Mouse (Mus musculus): ENCODE results near the gene Tspan4. TPM values are rescaled to one million over a fixed set of nuclear protein-coding genes. Genes with fewer than 3 reads are reported as not detected.
A peak's percentile ranks its signal among the peaks of the same experiment; 100 is the strongest.

Gene Tspan4
- total and polyA plus RNA-seq, 2 experiments from 2014 or later: 83.9 to 119 TPM

DNA sequence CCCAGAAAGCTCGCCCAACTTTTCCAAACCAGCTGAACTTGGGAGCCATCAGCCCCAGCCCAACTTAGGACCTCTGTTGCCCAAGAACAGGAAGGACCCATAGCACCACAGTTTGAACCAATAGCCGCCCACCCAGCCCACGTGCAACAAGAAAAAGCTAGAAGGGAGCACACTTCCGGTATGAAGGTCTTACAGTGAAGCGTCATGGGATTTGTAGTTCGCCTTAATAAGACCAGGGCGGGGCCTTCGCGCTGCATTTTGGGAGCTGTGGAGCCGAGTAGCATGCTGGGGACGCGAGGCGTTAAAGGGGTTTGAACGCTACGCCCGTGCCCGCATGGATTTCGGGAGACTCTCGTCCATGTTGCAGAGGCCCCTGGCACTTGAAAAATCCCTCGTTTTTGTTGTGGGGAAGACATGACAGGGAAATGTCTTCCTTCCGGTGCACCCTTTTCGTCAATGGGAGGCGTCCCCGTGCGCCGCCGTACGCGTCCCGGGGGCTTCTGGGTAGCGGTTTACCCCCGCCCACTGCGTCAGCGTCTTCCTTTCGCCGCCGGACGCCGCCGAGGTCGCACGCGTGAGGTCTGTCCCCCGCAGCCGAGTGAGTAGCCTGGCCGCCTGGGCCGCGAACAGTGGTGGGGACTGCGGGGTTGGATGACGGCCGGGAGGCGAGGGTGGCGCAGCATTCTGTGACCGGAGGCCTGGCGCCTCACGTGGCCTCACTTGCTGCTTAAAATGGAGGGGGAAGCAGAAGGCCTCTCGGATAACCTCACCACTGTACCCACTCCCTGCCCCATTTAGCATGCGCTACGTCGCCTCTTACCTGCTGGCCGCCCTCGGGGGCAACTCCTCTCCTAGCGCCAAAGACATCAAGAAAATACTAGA, 27.7 kb upstream of the Tspan4 start, which contains the start of gene Rplp2:
Gene Rplp2 (plus strand): TSS at position 261 of the 882 bp plus-strand sequence.
- Histone ChIP-seq H3K4me3 (ENCODE audit: low read length) (peak within 1 kb of the TSS; percentile 73), H3K9ac (replicated peaks; ENCODE audit: low read length) (peak within 1 kb of the TSS; percentile 86), H3K27me3 (ENCODE audit: insufficient read depth, low read length) (no peaks in the 10 kb centered on the region), H3K27ac (peak within 1 kb of the TSS; percentile 88), H3K9me3 (ENCODE audit: low read length) (no peaks in the 10 kb centered on the region), H3K4me1 (ENCODE audit: insufficient read depth, low read length) (peaks cover 18% of the 10 kb centered on the region), H3K36me3 (ENCODE audit: insufficient read depth, low read length) (peaks cover 15% of the 10 kb centered on the region), H3K4me2 (ENCODE audit: low read depth, low read length) (peak within 1 kb of the TSS; percentile 75)
- peak; percentile 96 for DNase-seq (ENCODE audit: low spot score)
- TF ChIP-seq CTCF (IDR thresholded peaks at IDR 0.05; ENCODE audit: low read depth): no peak; the same call in 1 of the 2 replicates
- ATAC-seq: peak; percentile 93
- WGBS: under 1% methylated on average over 63 of the region's 63 CpGs

DNA sequence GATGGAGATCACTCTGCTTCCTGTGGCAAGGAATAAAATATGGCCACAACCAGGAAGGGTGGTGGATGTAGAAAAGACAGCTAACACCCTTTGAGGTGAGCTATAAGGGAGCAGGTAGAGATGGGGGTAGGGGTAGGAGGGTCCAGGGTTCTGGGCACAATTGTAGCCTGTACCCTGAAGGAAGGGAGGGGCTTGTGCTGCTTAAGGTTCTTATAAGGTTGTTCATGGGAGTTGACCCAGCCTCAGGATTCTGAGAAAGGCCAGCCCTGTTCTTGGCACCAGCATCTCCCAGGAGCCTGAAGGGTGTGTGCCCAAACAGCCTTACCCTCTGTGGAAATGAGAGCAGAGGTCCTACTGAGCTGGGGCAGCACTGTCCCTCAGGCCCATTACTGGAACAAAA, 23.1 kb upstream of the Tspan4 start:
- TF ChIP-seq CTCF (IDR thresholded peaks at IDR 0.05; ENCODE audit: low read depth): no peak
- H3K36me3 ChIP-seq (ENCODE audit: insufficient read depth, low read length): peaks cover 15% of the 10 kb centered on the region
- H3K4me3 ChIP-seq (ENCODE audit: low read length): no peak overlapping the region
- H3K4me1 ChIP-seq (ENCODE audit: insufficient read depth, low read length): peaks cover 17% of the 10 kb centered on the region
- ATAC-seq (no peak), DNase-seq (ENCODE audit: low spot score) (no peak)
- H3K4me2 ChIP-seq (ENCODE audit: low read depth, low read length): no peak overlapping the region
- H3K27me3 ChIP-seq (ENCODE audit: insufficient read depth, low read length): no peaks in the 10 kb centered on the region
- H3K9ac ChIP-seq (replicated peaks; ENCODE audit: low read length): no peak overlapping the region
- no peak overlapping the region for H3K27ac ChIP-seq
- H3K9me3 ChIP-seq (ENCODE audit: low read length): no peaks in the 10 kb centered on the region

DNA sequence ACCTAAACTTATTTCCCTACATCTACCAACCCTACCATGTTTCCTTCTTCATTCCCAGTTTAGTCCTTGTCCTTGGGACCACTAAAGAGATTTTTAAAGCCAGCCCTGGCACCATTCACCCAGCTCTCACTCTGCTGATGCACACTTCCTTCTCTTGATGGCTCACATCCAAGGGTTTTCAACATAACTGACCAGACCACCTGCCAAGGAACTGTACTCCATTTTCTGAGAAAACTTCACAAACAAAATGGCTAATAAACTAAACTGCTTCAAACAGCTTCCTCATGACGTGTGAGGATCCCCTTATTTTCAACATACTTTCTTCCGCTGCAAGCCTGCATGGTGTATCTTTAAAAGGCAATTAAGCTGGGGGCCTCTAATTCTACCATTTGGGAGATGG, 21.4 kb upstream of the Tspan4 start:
- ATAC-seq: no peak
- 78% methylated on average over 2 of the region's 2 CpGs for WGBS

DNA sequence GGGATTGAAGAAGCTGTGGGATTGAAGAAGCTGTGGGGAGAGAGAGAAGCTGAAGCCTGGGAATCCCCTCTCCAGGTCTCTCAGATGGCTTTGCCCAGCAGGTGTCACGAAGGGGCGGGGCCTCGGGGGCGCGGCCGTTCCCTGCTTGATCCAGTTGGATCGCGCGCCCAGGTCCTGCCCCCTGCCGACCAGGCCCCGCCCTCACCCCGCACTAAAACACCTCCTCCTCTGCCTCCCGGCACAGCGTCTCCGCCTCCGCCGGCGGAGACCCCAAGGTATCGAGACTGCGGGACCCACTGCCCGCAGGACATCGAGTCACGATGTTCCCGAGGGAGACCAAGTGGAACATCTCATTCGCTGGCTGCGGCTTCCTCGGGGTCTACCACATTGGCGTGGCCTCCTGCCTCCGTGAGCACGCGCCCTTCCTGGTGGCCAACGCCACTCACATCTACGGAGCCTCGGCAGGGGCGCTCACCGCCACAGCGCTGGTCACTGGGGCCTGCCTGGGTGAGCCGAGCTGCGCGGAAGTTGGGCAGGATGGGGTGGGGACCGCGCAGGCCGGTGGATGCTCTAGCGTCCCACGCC, 20.0 kb upstream of the Tspan4 start, which contains the start of gene Pnpla2:
Gene Pnpla2 (plus strand): TSS at position 232 of the 585 bp plus-strand sequence.
- Histone ChIP-seq H3K9me3 (ENCODE audit: low read length) (no peaks in the 10 kb centered on the region), H3K27me3 (ENCODE audit: insufficient read depth, low read length) (no peaks in the 10 kb centered on the region), H3K27ac (peak within 1 kb of the TSS; percentile 84), H3K9ac (replicated peaks; ENCODE audit: low read length) (peak within 1 kb of the TSS; percentile 72), H3K4me2 (ENCODE audit: low read depth, low read length) (peak within 1 kb of the TSS; percentile 98), H3K36me3 (ENCODE audit: insufficient read depth, low read length) (peaks cover 19% of the 10 kb centered on the region), H3K4me3 (ENCODE audit: low read length) (peak within 1 kb of the TSS; percentile 80), H3K4me1 (ENCODE audit: insufficient read depth, low read length) (0 out of 2 replicates have a peak, but pooled peaks cover 8% of the 10 kb centered on the region)
- peak; percentile 40 for TF ChIP-seq CTCF (IDR thresholded peaks at IDR 0.05; ENCODE audit: low read depth)
- ATAC-seq (peak; percentile 85), DNase-seq (ENCODE audit: low spot score) (peak; percentile 92)
- WGBS: under 1% methylated on average over 44 of the region's 45 CpGs

More for the DNA sequence above, 21.4 kb upstream of the Tspan4 start:
- no peak overlapping the region for H3K4me2 ChIP-seq (ENCODE audit: low read depth, low read length)
- H3K27me3 ChIP-seq (ENCODE audit: insufficient read depth, low read length): no peaks in the 10 kb centered on the region
- H3K9me3 ChIP-seq (ENCODE audit: low read length): no peaks in the 10 kb centered on the region
- no peak overlapping the region for H3K4me3 ChIP-seq (ENCODE audit: low read length)
- H3K27ac ChIP-seq: no peak overlapping the region
- H3K36me3 ChIP-seq (ENCODE audit: insufficient read depth, low read length): peaks cover 15% of the 10 kb centered on the region
- TF ChIP-seq CTCF (IDR thresholded peaks at IDR 0.05; ENCODE audit: low read depth): no peak
- DNase-seq (ENCODE audit: low spot score): no peak
- peaks cover 10% of the 10 kb centered on the region for H3K4me1 ChIP-seq (ENCODE audit: insufficient read depth, low read length)
- no peak overlapping the region for H3K9ac ChIP-seq (replicated peaks; ENCODE audit: low read length)

DNA sequence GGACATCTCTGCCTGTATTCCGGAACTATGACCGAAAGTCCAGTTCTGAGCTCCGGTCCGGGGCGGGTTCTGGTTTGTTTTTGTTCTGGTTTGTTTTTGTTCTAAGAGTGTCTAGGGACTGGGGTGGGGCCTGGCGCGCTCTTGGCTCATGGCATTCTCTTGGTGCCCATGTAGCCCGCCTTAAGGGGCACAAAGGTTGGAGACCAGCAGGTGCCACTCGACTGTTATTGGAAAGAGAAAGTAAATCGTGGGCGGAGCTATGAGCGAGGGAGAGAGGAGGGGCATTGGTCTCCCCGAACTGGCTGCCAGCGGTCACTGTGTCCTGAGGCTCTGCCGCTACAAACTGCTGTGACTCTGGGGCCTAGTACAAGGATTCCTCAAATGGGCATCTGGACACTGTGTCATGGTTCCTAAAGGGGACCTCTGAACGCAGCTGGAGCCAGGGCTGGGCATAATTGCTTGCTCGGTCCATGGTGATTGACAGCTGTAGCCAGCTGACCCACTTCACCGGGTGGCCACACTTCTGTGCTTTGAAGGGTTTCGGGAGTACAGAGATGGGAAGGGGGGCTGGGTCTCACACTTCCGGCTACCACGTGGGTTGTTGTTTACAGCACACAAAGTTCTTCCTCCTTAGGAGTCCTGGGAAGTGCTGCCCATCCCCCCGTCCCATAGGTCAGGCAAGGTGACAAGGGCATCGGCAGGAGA, 19.3 kb upstream of the Tspan4 start:
- WGBS: 2% methylated on average over 23 of the region's 23 CpGs
- no peaks in the 10 kb centered on the region for H3K9me3 ChIP-seq (ENCODE audit: low read length)
- ATAC-seq: peak; percentile 39
- H3K27ac ChIP-seq: peak overlapping the region; percentile 84
- peak overlapping the region; percentile 80 for H3K4me3 ChIP-seq (ENCODE audit: low read length)
- H3K4me1 ChIP-seq (ENCODE audit: insufficient read depth, low read length): 0 out of 2 replicates have a peak, but pooled peaks cover 8% of the 10 kb centered on the region
- peak overlapping the region; percentile 72 for H3K9ac ChIP-seq (replicated peaks; ENCODE audit: low read length)
- no peak for TF ChIP-seq CTCF (IDR thresholded peaks at IDR 0.05; ENCODE audit: low read depth)
- DNase-seq (ENCODE audit: low spot score): peak; percentile 64
- peaks cover 2% of the 10 kb centered on the region for H3K27me3 ChIP-seq (ENCODE audit: insufficient read depth, low read length)
- peaks cover 19% of the 10 kb centered on the region for H3K36me3 ChIP-seq (ENCODE audit: insufficient read depth, low read length)
- H3K4me2 ChIP-seq (ENCODE audit: low read depth, low read length): peak overlapping the region; percentile 98

DNA sequence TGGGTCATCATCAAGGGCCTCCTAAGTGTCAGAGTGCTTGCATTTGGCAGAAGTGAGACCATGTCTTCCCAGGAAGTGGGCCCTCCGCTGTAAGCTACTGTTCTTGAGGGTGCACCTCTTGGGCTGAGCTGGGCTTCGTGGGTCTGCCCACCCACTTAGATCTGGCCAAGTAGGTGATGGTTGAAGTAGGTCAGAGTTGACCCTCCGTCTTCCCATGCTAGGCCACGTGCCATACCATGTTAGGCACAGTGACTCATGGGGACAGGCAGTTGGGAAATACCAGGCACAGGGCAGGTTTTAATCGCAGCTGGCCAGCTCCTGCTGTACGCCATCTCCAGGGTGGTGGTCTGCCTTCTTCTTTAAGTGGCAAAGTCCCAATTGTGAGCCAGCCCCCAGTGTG, 18.3 kb upstream of the Tspan4 start:
- ATAC-seq: no peak
- H3K36me3 ChIP-seq (ENCODE audit: insufficient read depth, low read length): peaks cover 10% of the 10 kb centered on the region
- no peaks in the 10 kb centered on the region for H3K9me3 ChIP-seq (ENCODE audit: low read length)
- 90% methylated on average over 6 of the region's 6 CpGs for WGBS
- peaks cover 10% of the 10 kb centered on the region for H3K27me3 ChIP-seq (ENCODE audit: insufficient read depth, low read length)
- H3K4me3 ChIP-seq (ENCODE audit: low read length): no peak overlapping the region
- H3K27ac ChIP-seq: no peak overlapping the region
- no peak overlapping the region for H3K4me2 ChIP-seq (ENCODE audit: low read depth, low read length)
- H3K4me1 ChIP-seq (ENCODE audit: insufficient read depth, low read length): 0 out of 2 replicates have a peak, but pooled peaks cover 8% of the 10 kb centered on the region
- DNase-seq (ENCODE audit: low spot score): no peak
- H3K9ac ChIP-seq (replicated peaks; ENCODE audit: low read length): no peak overlapping the region
- TF ChIP-seq CTCF (IDR thresholded peaks at IDR 0.05; ENCODE audit: low read depth): no peak
